ENCODE assay signal across 26 mouse cellular contexts in genomic region chr10:67727580-67727979, GRCm38 (mm10).
"Had no signal": no experiment of that assay in that cellular context is flagged by ENCODE, and none has a peak within 500 bp of the region (broad histone marks: within the 10 kb centered on the region; RNA-seq: fewer than 3 reads in every experiment).

No protein-coding gene starts in this region.

- H3K27ac ChIP-seq: gastrocnemius, adult 2 months; heart, embryonic 10.5 days; hindbrain, embryonic 10.5 days; hindbrain, embryonic 12.5 days; hindbrain, embryonic 14.5 days; hindbrain, postnatal 0 days; intestine, embryonic 15.5 days; layer of hippocampus, adult 2 months; left cerebral cortex, adult 2 months; limb, embryonic 10.5 days; limb, embryonic 12.5 days had no signal

- H3K4me3 ChIP-seq: gastrocnemius, adult 2 months; heart, embryonic 10.5 days; heart, embryonic 12.5 days; hindbrain, embryonic 10.5 days; hindbrain, embryonic 12.5 days; intestine, embryonic 15.5 days; layer of hippocampus, adult 2 months; left cerebral cortex, adult 2 months; limb, embryonic 10.5 days; limb, embryonic 12.5 days had no signal

- H3K4me2 ChIP-seq: heart, embryonic 12.5 days; hindbrain, embryonic 12.5 days; hindbrain, embryonic 14.5 days; intestine, embryonic 15.5 days; limb, embryonic 12.5 days; liver, embryonic 11.5 days had no signal

- H3K36me3 ChIP-seq: heart, embryonic 10.5 days; heart, embryonic 12.5 days; hindbrain, embryonic 10.5 days; hindbrain, embryonic 12.5 days; intestine, embryonic 15.5 days; limb, embryonic 10.5 days; limb, embryonic 12.5 days had no signal

- ATAC-seq: hindbrain, postnatal 0 days; inflammation-experienced regulatory T-cells, adult 6 months; intestine, embryonic 15.5 days; intestine, postnatal 0 days had no signal

- H3K4me1 ChIP-seq: heart, embryonic 10.5 days; heart, embryonic 12.5 days; hindbrain, embryonic 10.5 days; hindbrain, embryonic 12.5 days; intestine, embryonic 15.5 days; limb, embryonic 10.5 days; limb, embryonic 12.5 days had no signal

- DNase-seq: gastrocnemius, adult 2 months; gastrocnemius, postnatal 10 days; gastrocnemius, postnatal 25 days; heart, adult 18-20 months; heart, postnatal 10 days; heart, postnatal 4 days; kidney, adult 18-20 months; kidney, adult 8-10 months; kidney, postnatal 10 days; kidney, postnatal 25 days; kidney, postnatal 4 days; liver had no signal

- H3K27me3 ChIP-seq: hindbrain, embryonic 12.5 days; intestine, embryonic 15.5 days had no signal

- H3K9me3 ChIP-seq: heart, embryonic 10.5 days; heart, embryonic 12.5 days; hindbrain, embryonic 10.5 days; hindbrain, embryonic 12.5 days; intestine, embryonic 15.5 days; limb, embryonic 10.5 days; limb, embryonic 12.5 days had no signal

- H3K9ac ChIP-seq: heart, embryonic 12.5 days; hindbrain, embryonic 12.5 days; hindbrain, embryonic 14.5 days; intestine, embryonic 15.5 days; limb, embryonic 12.5 days had no signal
